9 mouse cellular contexts compared by ENCODE assay signal in the genomic region with DNA sequence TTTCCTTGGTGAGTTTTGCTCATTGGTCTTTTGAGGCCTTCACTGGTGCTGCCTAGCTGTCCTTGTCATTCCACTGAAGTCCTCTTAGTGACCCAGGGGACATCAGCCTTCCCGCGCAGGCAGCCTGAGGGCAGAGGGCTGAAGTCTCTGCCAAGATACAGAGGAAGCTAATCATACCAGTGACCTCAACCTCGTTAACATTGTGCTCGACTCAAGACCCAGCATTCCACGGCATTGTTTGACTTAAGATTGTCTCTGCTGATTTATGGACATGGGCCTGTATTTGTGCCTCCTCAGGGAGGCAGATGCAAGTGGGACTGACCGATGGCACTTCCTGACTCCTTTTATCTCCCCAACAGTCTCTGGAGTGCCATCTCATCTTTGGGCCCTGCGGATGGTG. TPM values are rescaled to one million over a fixed set of nuclear protein-coding genes. Genes with fewer than 3 reads are reported as not detected.
DNase-seq lines count a peak whose midpoint lies in the region; ATAC-seq lines count a peak whose summit lies in the region.
"Had no signal": no experiment of that assay in that cellular context is flagged by ENCODE, and none has a peak within 500 bp of the region (broad histone marks: within the 10 kb centered on the region; RNA-seq: fewer than 3 reads in every experiment).

No protein-coding gene starts in this region.

- 44% methylated on average over 7 of the region's 7 CpGs for WGBS in limb, embryonic 15.5 days

- peak overlapping the region; percentile 1; the same call in 1 of the 2 replicates for H3K27ac ChIP-seq in limb, embryonic 15.5 days
- H3K27ac ChIP-seq: embryonic facial prominence, embryonic 12.5 days had no signal

- intact Hi-C loops in heart, postnatal 10 days (cut with DNase I), result loop anchor here (5.0 kb wide), 2 partner anchors 78 to 272 kb away; no protein-coding TSS in a partner anchor
- intact Hi-C loops in gastrocnemius, postnatal 36 days (cut with DNase I), result no loop called here

- H3K27me3 ChIP-seq in limb, embryonic 15.5 days, result 0 out of 2 replicates have a peak, but pooled peaks cover 3% of the 10 kb centered on the region

- no peak overlapping the region for H3K4me2 ChIP-seq in limb, embryonic 15.5 days
- H3K4me2 ChIP-seq: embryonic facial prominence, embryonic 12.5 days had no signal

- no peaks in the 10 kb centered on the region for H3K9me3 ChIP-seq in limb, embryonic 15.5 days
- H3K9me3 ChIP-seq: embryonic facial prominence, embryonic 12.5 days had no signal

- H3K9ac ChIP-seq in limb, embryonic 15.5 days, result no peak overlapping the region
- H3K9ac ChIP-seq: embryonic facial prominence, embryonic 12.5 days had no signal

- H3K4me3 ChIP-seq in limb, embryonic 15.5 days, result no peak overlapping the region
- H3K4me3 ChIP-seq: embryonic facial prominence, embryonic 12.5 days had no signal

- no peaks in the 10 kb centered on the region for H3K36me3 ChIP-seq in limb, embryonic 15.5 days
- H3K36me3 ChIP-seq: embryonic facial prominence, embryonic 12.5 days had no signal

- H3K4me1 ChIP-seq in limb, embryonic 15.5 days, result peaks cover 43% of the 10 kb centered on the region

- DNase-seq in MN1 (ENCODE audit: low spot score), result peak; percentile 30
- DNase-seq in adrenal gland, postnatal 10 days, result peak; percentile 65
- DNase-seq in heart, postnatal 10 days, result peak; percentile 37 to 41
- no peak for DNase-seq in gastrocnemius, postnatal 36 days
- DNase-seq in layer of hippocampus, adult 9-10 months (ENCODE audit: low spot score), result no peak
- DNase-seq: gastrocnemius, postnatal 25 days had no signal

- ATAC-seq in limb, embryonic 15.5 days (ENCODE audit: insufficient number of reproducible peaks, low FRiP score, low TSS enrichment, low read depth), result no peak
- no peak for ATAC-seq in granulocyte monocyte progenitor cell, adult 5-6 weeks (replicated peaks; ENCODE audit: poor library complexity, severe bottlenecking)

RNA-seq across cellular contexts. Expression of gene Lhfpl2, which starts 7.0 kb away (rescaled TPM):
- 10 to 100 TPM; 29.8 to 39.6 TPM for total RNA-seq in adrenal gland, postnatal 10 days (2021)
- total RNA-seq in heart, postnatal 10 days (2021), result 10 to 100 TPM; 23.5 to 38.5 TPM
- 74.3 and 75.2 TPM in 2 replicates for polyA plus RNA-seq in limb, embryonic 15.5 days (2015; fragmentation: Nextera tagmentation; extraction: Ambion mirVana)
- 1 to 10 TPM; 2.6 to 2.8 TPM for total RNA-seq in gastrocnemius, postnatal 36 days (2021)
- total RNA-seq in granulocyte monocyte progenitor cell, adult 5-6 weeks (2014; fragmentation: Nextera tagmentation), result 14.6 and 25.1 TPM in 2 replicates
- 11.2 and 14.2 TPM in 2 replicates for total RNA-seq in granulocyte monocyte progenitor cell, adult 5-6 weeks (2017)

Comparison
In these comparisons a context has a peak if more than half of its experiments do, and no peak if none do; other contexts are left out.
1. DNase-seq: peak in MN1 (single experiment), adrenal gland, postnatal 10 days (single experiment) and heart, postnatal 10 days (2 of 2); none in gastrocnemius, postnatal 36 days (0 of 2) and layer of hippocampus, adult 9-10 months (single experiment).